Mouse (Mus musculus) heart, adult 2 months (tissue): ENCODE measurements around the gene Upk3a.

Experiments used
- CTCF ChIP-seq: fragments of 200-600 bp; IDR thresholded peaks from 2 replicates; pipeline ENCODE4 v1.8.1; 2022; ENCODE audit warnings: antibody characterized with exemption, mild to moderate bottlenecking, moderate library complexity
- EP300 ChIP-seq: fragments of 200-500 bp; IDR thresholded peaks from 2 replicates; pipeline ENCODE4 v1.6.1; 2011; ENCODE audit warnings: low read depth, low read length, control low read depth; ENCODE audit not compliant: insufficient read depth

GRCm38 (mm10) chr15:84999911-85000310 is 17.0 kb upstream of the Upk3a start:
- no peak for TF ChIP-seq CTCF
- no peak for TF ChIP-seq EP300
